Mouse (Mus musculus) thymus, postnatal 4 days (tissue): ENCODE measurements around the gene Spaca4.

ENCODE experiments used
- DNase-seq: peaks from one replicate; pipeline ENCODE4 v3.0.0; 2021

Gene Spaca4

DNA sequence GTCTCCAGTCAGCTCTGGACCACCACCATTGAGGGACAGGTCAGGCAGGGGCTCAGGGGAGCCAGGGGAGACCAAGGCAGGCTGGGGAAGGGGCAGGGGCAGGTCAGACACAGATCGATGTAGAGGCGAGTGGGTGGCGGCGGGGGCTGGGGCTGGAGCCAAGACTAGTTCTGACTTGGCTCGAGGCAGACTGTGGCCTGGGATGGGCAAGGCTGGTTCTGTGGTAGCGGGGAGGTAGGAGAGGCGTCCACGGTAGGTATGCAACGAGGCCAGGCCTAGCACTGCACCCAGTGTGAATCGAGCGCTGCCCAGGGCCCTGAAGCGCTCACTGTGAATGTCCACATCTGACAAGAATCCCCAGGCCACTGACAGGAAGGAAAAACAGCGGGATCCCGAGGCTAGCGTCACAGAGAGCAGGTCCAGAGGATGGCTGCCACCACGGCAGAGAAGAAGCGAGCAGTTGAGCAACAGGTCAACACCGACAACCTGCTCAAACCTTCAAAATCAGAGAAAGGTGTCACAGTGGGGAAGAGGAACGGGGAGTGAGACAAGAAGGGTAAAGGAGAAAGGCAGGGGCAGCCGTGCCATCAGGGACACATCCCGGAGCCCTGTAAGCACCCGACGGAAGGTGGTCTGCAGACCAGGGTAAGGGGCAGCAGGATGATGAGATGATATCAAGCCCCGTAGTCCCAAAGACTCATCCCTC is 14.1 kb downstream of the Spaca4 start:
- peak; percentile 19 for DNase-seq

- DNase-seq: peak; percentile 17
These were observed 15.0 kb downstream of the Spaca4 start for GRCm38 (mm10) chr7:45710477-45711191.

- DNase-seq: peak; percentile 19
These were observed 15.8 kb downstream of the Spaca4 start for GRCm38 (mm10) chr7:45709677-45710355.

DNA sequence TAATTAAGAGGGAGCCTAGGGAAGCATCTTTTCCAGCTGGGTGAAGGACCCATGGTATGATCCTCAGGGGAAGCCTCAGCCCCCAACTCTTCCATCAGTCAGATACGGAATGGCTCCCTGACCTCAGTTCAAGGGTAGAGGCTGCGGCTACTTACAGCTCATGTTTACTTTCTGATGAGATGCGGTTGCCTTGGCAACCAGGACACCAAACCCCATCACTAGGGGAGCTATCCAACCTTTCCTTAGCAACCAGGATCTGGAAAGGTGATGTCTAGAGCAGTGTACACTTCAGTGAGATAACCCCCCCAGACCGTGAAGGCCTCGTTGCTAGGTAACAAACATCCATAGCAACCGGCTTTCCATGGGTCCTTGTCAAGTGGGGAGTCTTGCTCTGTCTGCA is 16.6 kb downstream of the Spaca4 start:
- DNase-seq: peak; percentile 7

GRCm38 (mm10) chr7:45708221-45708761 is 17.3 kb downstream of the Spaca4 start:
- peak; percentile 25 for DNase-seq

- peak; percentile 91 for DNase-seq
These were observed 18.1 kb downstream of the Spaca4 start for GRCm38 (mm10) chr7:45707375-45707967.

DNA sequence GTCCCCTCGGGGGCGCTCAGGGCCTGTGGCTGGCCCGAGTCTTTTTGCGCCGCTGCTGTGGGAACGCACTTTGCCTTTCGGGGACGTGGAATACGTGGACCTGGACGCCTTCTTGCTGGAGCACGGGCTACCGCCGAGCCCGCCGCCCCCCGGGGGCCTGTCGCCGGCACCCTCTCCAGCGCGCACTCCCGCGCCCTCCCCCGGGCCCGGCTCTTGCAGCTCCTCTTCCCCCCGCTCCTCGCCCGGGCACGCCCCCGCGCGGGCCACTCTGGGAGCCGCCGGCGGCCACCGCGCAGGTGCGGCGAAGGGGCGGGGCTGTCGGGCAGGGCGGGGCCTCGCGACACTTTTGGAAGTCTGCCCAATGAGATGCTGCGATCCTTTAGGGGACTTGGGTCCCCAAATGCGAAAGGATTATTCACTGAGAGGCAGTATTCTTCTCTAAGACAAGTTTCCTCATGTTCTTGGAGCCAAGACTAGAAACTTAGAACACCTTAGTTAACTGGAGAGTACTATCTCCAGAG is 18.8 kb downstream of the Spaca4 start:
- DNase-seq: peak; percentile 97

DNA sequence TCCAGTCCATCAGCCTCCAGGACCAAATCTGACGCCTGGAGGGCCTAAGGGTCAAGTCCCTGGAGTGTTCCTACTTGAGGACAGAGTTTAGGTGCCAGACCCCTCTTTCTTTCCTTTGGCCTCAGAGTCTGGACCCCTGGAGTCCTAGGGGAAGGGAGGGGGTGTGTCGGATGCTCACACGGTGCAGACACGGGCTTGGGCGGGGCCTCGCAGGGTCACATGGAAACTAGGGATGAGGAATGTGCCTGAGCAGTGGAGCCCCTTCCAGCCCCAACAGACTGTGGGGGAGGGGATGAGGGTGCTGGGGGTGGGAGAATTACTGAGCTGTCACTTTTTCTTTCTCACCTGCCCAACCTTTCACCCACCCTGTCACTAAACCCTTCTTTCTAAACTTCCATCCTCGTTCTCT is 19.7 kb downstream of the Spaca4 start:
- DNase-seq: peak; percentile 69

- peak; percentile 75 for DNase-seq
These were observed 20.2 kb downstream of the Spaca4 start for GRCm38 (mm10) chr7:45705443-45705864.

DNA sequence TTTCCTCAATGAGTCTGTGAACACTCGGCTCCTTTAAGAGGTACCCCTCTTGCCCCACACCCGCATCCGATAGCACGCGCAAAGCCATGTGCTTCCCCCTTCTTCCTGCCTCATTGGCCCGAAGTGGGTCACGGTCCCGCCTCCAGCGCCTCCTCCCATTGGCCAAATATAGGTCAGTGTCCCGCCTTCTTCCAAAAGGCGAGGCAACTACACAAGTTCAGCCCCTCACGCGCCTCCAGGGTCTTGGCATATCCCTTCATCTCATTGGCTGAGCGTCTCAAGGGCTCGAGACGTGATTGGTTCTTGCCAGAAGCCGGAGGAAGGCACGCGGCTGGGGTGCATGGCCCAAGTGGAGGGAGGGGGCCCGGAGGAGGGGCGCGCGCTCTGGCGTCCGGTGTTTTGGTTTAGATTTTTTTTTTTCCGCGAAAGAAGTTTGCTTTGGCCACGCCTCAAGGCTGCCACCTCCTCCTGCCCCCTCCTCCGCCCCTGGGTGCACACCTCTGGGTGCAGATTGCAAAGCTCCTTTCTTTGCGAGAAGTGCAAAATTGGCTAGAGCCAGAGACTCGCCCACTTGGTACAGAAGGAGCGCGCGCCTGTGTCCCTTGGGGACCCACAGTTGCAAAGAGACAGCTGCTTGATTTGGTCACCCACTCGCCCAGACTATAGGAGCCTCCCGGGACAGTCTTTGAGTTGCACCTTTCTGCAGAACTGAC is 20.7 kb downstream of the Spaca4 start, which contains the start of gene Dbp:
Gene Dbp (plus strand): TSS at position 359 of the 713 bp plus-strand sequence.
- DNase-seq: peak; percentile 95

DNA sequence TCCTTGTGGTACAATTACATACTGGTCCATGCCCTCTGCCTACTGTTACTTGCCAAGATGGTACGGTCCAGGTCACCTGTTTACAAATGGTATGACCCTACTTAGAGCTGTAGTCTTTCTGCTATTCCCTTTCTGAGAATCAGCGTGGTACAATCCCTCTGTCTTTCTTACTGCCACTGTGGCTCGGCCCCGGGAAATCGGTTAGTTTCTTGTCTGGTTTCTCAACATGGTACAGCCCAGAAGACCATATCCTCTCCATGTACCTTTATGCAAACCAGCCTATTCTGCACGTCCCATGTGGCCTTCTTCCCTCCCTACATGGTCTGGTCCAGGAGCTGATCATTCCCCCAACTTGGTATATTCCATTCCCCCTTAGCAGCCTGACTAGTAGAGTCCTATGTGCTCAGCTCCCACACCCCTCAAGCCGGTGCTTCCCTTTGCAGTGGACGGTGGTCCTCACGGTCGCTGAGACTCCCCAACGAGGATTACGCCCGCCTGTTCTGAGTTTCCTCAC is 21.5 kb downstream of the Spaca4 start:
- peak; percentile 67 for DNase-seq

- peak; percentile 50 for DNase-seq
These were observed 22.0 kb downstream of the Spaca4 start for GRCm38 (mm10) chr7:45703521-45704033.

DNA sequence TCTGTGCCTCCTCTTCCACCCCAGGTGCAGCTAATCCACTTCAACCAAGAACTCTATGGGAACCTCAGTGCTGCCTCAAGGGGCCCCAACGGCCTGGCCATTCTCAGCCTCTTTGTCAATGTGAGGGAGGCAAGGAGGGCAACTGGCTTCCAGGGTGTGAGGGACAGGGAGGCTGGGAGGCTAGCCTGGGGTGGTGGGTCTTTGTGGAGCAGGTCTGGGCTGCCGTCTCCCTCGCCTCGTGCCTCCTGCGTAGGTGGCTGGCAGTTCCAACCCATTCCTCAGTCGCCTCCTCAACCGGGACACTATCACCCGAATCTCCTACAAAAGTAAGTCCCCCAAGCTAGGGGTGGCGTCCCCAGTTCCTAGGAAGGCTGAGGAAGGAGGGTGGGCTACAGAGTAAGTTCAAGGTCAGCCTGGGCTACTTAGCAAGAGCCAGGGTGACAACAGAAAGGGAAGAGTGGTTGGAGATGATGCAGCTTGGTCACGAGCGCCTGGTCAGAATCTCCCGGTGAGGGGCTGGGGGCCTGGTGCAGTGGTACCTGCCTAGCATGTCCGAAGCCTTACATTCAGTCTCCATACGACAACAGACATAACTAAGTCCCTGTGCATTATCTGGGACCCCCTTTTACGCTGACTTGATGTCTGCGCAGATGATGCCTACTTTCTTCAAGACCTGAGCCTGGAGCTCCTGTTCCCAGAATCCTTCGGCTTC is 22.6 kb downstream of the Spaca4 start:
- DNase-seq: peak; percentile 27

DNA sequence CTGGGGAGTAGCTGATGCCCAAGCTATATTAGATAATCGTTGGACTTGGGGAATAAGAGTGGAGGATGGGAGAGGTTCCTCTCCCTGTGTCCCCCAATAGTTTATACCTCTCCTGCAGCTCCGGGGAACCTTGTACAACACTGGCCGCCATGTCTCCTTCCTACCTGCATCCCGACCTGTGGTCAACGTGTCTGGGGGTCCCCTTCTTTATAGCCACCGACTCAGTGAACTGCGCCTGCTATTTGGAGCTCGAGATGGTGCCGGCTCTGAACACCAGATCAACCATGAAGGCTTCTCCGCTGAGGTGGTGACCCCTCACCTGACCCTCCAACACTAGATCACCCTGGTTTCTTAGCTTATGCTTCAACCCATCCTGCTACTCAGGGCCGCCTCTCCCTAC is 23.3 kb downstream of the Spaca4 start:
- DNase-seq: no peak

DNA sequence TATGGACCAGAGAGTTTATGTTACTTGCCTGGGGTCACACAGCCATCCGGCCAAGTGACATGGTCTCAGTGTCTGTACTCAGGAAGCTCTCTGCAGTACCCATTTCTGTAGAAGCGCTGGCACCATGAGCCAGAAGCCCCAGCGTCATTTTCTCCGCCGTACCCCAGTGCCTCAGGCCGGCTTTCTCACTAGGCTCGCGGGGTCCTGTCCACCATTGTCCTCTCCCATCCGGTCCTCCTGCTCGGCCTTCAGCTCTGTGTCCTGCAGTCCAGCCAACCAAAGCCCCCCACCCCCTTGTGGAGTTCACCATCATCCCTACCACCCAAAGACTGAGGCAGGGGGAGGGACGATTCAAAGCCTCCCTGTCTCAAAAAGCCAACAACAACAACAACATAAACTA is 24.0 kb downstream of the Spaca4 start:
- no peak for DNase-seq

DNA sequence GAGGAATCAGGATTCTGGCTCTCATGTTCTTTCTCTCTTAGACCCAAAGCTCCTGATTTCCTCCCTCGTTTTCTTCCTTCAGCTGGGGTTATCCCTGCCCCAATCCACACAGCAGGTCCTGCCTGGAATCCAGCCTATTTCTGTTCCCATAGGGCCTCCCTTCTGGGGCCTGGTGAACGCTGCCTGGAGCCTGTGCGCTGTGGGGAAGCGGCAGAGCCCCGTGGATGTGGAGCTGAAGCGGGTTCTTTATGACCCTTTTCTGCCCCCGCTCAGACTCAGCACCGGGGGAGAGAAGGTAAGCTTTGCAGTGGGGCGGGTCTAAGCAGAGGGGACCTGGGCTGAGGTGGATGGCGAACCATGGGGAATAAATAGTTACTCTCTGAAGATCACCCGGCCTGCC is 24.5 kb downstream of the Spaca4 start:
- no peak for DNase-seq

DNA sequence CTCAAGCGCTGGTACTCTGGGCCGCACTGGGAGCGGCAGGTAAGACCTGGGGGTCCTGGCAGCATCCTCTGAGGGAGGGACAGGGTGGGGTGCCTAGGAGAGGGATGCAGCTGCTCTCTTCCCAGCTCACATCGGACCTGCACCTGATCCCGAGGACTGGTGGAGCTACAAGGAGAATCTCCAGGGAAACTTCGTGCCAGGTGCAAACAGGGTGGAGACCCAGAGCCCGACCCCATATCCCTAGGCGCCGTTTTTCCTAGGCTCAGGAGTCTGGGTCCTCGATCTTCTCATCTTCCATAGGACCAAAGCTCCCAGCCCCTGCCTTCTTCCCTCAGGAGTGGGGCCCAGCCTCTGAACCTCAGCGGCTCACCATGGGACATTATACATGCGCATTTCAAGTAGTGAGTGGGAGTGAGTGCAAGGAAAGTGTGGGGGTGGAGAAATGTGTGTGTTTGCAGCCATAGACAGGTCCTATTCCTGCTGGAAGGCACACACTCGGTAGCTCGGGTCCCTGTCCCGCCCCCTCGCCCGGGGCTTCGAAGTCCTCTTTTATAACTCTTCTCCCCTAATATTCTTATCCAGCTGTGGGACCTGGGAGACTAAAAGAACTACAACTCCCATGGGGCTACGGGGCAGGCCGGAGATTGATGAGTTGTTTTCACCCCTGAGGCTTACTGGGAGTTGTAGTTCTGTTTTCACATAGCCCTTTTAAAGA is 25.2 kb downstream of the Spaca4 start:
- DNase-seq: peak; percentile 76

DNA sequence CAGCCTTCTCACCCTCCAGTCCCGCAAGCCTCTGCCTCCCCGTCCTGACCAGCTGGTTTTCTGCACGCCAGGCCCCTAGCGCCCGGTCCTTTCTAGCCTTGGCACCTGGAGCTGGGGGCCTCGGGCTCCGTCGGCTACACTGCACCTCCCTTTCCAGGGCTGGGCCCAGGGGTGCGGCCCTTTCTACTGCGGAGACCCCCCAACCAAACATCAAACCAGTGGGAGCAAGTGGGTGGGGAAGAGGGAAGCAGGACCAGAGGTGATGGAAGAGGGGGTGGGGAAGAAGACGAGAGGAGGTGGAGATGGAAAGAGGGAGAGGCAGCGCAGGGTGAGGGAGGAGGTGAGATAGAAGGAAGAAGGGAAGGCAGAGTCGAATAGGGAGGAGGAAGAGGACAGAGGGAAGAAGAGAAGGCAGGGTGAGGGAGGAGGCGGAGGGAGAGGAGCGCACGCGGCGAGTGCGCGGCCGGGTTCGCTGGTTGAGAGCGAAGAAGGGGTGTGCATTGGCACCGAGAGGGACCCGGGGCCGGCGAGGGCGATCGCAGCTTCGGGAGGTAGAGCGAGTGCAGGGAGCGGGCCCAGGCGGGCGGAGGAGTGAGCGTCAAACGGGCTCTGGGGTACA is 26.0 kb downstream of the Spaca4 start, which contains the start of gene Car11:
Gene Car11 (plus strand): TSS at position 321 of the 619 bp plus-strand sequence.
- DNase-seq: peak; percentile 66

GRCm38 (mm10) chr7:45697894-45698293 is 27.7 kb downstream of the Spaca4 start:
- DNase-seq: peak; percentile 24

DNA sequence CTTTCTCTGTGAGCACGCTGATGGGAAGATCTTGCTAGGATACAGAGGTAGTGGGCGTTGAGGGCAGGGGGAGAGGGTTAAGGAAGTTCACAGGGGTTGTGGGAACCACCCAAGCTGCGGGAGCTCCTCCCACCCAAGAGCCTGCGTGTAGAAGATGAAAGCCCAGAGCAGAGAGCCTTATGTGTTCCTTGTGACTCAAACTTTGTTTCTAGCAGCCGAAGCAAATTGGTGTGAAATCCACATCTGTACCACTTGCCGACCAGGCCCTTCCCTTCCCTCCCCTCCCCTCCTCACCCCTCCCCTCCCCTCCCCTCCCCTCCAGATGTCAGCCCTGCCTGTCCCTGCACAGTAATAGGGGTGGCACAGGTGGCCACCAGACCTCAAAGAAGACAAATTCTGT is 30.5 kb downstream of the Spaca4 start:
- peak; percentile 57 for DNase-seq
